Comparison of ENCODE assay signal across 15 mouse cellular contexts in the genomic region with DNA sequence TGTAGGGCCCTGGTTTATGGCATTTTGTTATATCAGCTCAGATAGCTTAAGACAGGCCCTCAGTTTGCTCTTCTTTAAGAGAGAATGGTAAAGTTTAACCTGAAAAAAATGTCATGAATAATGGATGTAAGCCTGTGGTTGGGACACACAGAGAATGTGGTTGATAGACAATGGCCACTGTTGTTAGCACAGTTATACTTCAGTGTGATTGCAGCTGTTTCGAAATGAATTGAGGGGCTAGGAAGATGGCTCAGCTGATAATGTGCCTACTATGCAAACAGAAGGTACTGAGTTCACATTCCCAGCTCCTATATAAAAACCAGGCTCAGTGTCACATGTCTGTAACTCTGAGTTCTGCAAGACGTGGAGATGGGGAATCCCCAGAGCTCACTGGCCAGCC.
"Had no signal": no experiment of that assay in that cellular context is flagged by ENCODE, and none has a peak within 500 bp of the region (broad histone marks: within the 10 kb centered on the region; RNA-seq: fewer than 3 reads in every experiment).

No protein-coding gene starts in this region.

- ATAC-seq: liver, postnatal 0 days; lung, postnatal 0 days; midbrain, embryonic 13.5 days; midbrain, embryonic 15.5 days had no signal

- H3K27me3 ChIP-seq: lung, embryonic 15.5 days; megakaryocyte, embryonic 14.5 days; midbrain, embryonic 13.5 days; midbrain, embryonic 15.5 days; neural tube, embryonic 12.5 days; stomach, embryonic 15.5 days had no signal

- DNase-seq: liver, postnatal 0 days; lung, adult 2 months; lung, postnatal 14 days; lung, postnatal 36 days; right cerebral cortex, postnatal 14 days; thymus, adult 2 months; thymus, postnatal 25 days; thymus, postnatal 4 days had no signal
